Mouse (Mus musculus): ENCODE data around the gene Ccdc162. TPM values are rescaled to one million over a fixed set of nuclear protein-coding genes. Genes with fewer than 3 reads are reported as not detected.

Ccdc162 gene
- total RNA-seq, 2 experiments from 2014 or later, result 1.6 to 2.3 TPM

DNA sequence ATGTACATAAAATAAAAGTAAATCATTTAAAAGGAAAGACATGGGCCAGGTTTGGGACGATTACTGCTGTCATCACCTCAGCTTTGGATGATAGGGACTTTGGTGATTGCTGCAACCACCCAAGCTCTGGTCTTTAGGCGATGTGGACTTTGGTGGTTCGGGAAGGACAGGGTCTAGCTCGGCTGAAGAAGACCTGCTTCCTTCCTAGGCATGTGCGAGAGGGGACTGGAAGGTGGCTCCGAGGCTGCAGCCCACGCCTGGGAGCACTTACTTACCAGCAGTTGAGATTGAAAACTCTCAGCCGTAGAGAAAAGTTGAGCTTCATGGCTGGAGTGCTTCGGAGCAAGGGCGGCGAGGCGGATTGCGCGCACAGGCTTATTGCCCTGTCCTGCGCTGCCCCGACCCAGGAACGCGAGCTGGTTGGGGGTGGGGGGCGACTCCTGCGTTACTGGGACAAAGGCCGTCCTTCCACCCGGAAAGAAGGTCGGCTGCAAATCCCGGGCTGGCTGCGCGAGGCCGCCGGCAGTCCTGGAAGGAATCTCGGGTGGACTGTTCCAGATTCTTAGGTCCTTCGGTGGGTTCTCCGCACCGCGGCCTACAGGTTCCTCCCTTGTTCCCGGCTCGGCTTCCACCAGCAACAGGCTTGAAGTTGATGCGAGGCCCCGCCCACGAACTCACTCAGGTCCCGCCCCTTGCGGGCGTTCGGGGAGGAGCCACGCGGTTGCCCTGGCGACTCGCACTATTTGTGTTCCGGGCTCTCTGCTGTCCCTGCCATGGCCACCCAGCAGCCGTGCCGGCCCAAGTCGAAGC, 226.5 kb downstream of the Ccdc162 start, which contains the start of the genes Smpd2 and Ppil6:
Smpd2 (minus strand) TSS at position 662 of the 810 bp plus-strand sequence.
Ppil6 (plus strand) TSS at position 732 of the 810 bp plus-strand sequence.
- peak; percentile 94 to 96 for DNase-seq (ENCODE audit: low spot score in 2 of 2)

DNA sequence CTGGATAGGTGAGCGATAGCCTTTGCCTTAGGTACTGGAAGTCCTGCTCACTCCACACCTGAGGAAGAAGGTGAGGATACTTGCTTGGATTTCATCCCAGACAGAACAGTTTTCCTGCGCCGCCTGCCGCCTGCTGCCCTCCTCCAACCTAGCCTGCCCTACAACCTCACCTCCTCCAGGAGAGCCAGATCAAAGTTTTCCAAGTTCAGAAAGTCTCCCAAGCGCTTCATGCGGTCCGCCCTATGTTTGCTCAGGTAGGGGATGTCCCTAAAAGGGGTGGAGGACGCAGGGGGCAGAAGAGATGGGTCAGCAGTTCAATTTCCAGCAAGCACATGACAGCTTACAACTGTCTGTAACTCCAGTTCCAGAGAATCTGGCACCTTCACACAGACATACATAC, 227.1 kb downstream of the Ccdc162 start:
- no peak for DNase-seq (ENCODE audit: low spot score in 2 of 2)

DNA sequence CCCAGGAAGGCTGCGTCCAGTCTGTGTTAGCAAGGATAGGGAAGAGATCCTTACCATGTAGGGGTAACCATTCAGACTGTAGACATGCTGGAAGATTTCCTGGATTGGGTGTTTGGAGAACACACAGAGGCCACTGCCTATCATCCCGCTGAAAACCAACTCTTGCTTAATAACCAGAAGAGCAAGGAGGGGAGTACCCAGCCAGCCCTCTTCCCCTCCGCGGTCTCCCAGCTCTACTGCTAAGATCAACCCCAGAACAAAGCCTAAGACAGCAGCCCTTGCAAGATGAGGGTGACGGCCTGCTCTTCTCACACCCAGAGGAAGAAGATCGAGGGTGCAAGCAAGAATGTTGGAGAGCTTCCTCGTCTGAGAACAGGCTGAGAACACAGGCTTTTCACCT, 227.6 kb downstream of the Ccdc162 start:
- no peak for DNase-seq (ENCODE audit: low spot score in 2 of 2)

Small RNA genes within 50 kb of the gene (microRNA-seq; reads per million reads assigned to microRNA genes)
- gene Mir3473b, result 0 reads per million in 2 experiments

Other genes with a start within 250 kb of the Ccdc162 start
- gene Mical1, start 240.3 kb downstream of the Ccdc162 start, total RNA-seq (2021), result 10 to 100 TPM; 41.9 to 42.5 TPM
- gene Smpd2, start 226.3 kb downstream of the Ccdc162 start, total RNA-seq (2021), result 10 to 100 TPM; 21.2 to 26.2 TPM
- 1 to 10 TPM; 6.9 to 7.8 TPM for gene Ppil6, start 226.2 kb downstream of the Ccdc162 start, total RNA-seq (2021)
- gene Cd164, start 197.2 kb downstream of the Ccdc162 start, total RNA-seq (2021), result 10 to 100 TPM; 46.7 to 50.9 TPM
- 1 to 10 TPM; 7.5 to 7.9 TPM for gene Cep57l1, start 93.2 kb upstream of the Ccdc162 start, total RNA-seq (2021)
- gene Sesn1, start 93.3 kb upstream of the Ccdc162 start, total RNA-seq (2021), result 10 to 100 TPM; 28.7 to 31.4 TPM